ENCODE assay signal across 8 mouse cellular contexts in genomic region chr13:114458886-114459700, GRCm38 (mm10). TPM values are rescaled to one million over a fixed set of nuclear protein-coding genes. Genes with fewer than 3 reads are reported as not detected.
DNase-seq lines count a peak whose midpoint lies in the region; ATAC-seq lines count a peak whose summit lies in the region.

TSS of gene Fst (minus strand) at chr13:114458951.

- H3K9ac ChIP-seq in heart, embryonic 11.5 days (ENCODE audit: low read depth, low read length): peak within 1 kb of the TSS; percentile 61
- peak within 1 kb of the TSS; percentile 68 for H3K9ac ChIP-seq in midbrain, embryonic 13.5 days (replicated peaks)

- no peak within 1 kb of the TSS for H3K27ac ChIP-seq in heart, embryonic 11.5 days (ENCODE audit: low read depth, low read length)
- H3K27ac ChIP-seq in midbrain, embryonic 13.5 days: peak within 1 kb of the TSS; percentile 83

- peaks cover 18% of the 10 kb centered on the region; the same call in 1 of the 2 replicates for H3K27me3 ChIP-seq in heart, embryonic 11.5 days (ENCODE audit: control insufficient read depth, insufficient read depth, low read length)
- peaks cover 22% of the 10 kb centered on the region for H3K27me3 ChIP-seq in midbrain, embryonic 13.5 days

- peak; percentile 20; the same call in 1 of the 2 replicates for ATAC-seq in heart, embryonic 11.5 days (replicated peaks; ENCODE audit: insufficient number of reproducible peaks, low FRiP score, low TSS enrichment)
- ATAC-seq in midbrain, embryonic 13.5 days: peak; percentile 67

- H3K4me1 ChIP-seq in heart, embryonic 11.5 days (ENCODE audit: control insufficient read depth, insufficient read depth, low read length): no peaks in the 10 kb centered on the region
- peaks cover 44% of the 10 kb centered on the region for H3K4me1 ChIP-seq in midbrain, embryonic 13.5 days (replicated peaks)

- under 1% methylated on average over 38 of the region's 77 CpGs for WGBS in heart, embryonic 11.5 days (ENCODE audit: insufficient replicate concordance)
- under 1% methylated on average over 46 of the region's 77 CpGs for WGBS in midbrain, embryonic 13.5 days

- H3K4me3 ChIP-seq in heart, embryonic 11.5 days (ENCODE audit: low read depth, low read length): peak within 1 kb of the TSS; percentile 67
- H3K4me3 ChIP-seq in midbrain, embryonic 13.5 days (replicated peaks): peak within 1 kb of the TSS; percentile 51

- no peaks in the 10 kb centered on the region for H3K9me3 ChIP-seq in heart, embryonic 11.5 days (replicated peaks; ENCODE audit: control insufficient read depth, low read length)
- no peaks in the 10 kb centered on the region for H3K9me3 ChIP-seq in midbrain, embryonic 13.5 days

- DNase-seq in right cerebral cortex, postnatal 14 days: peak; percentile 15
- no peak for DNase-seq in right cerebral cortex, adult 18-20 months
- peak; percentile 78 for DNase-seq in embryo, embryonic 11 days
- peak; percentile 34 to 42 for DNase-seq in kidney, postnatal 4 days
- DNase-seq in thymus, postnatal 10 days (ENCODE audit: low spot score in 2 of 2): peak; percentile 10 to 32
- DNase-seq in spleen, adult 12 weeks (ENCODE audit: low spot score): no peak

- H3K36me3 ChIP-seq in heart, embryonic 11.5 days (ENCODE audit: control insufficient read depth, insufficient read depth, low read length): no peaks in the 10 kb centered on the region
- no peaks in the 10 kb centered on the region for H3K36me3 ChIP-seq in midbrain, embryonic 13.5 days

- H3K4me2 ChIP-seq in heart, embryonic 11.5 days: peak within 1 kb of the TSS; percentile 92
- H3K4me2 ChIP-seq in midbrain, embryonic 13.5 days (replicated peaks): peak within 1 kb of the TSS; percentile 95

RNA-seq across cellular contexts. Expression of gene Fst, which starts in this region (rescaled TPM):
- 8.1 and 10.3 TPM in 2 replicates for polyA plus RNA-seq in heart, embryonic 11.5 days (2014; fragmentation: Nextera tagmentation; extraction: Ambion mirVana)
- polyA plus RNA-seq in midbrain, embryonic 13.5 days (2015; fragmentation: Nextera tagmentation; extraction: Ambion mirVana): 16.7 and 17.4 TPM in 2 replicates

Comparison
In these comparisons a context has a peak if more than half of its experiments do, and no peak if none do; other contexts are left out.
1. DNase-seq: peak in right cerebral cortex, postnatal 14 days (single experiment), embryo, embryonic 11 days (single experiment), kidney, postnatal 4 days (2 of 2) and thymus, postnatal 10 days (2 of 2); none in right cerebral cortex, adult 18-20 months (single experiment) and spleen, adult 12 weeks (single experiment).